Mouse (Mus musculus): ENCODE data around the gene Pip4k2c. TPM values are rescaled to one million over a fixed set of nuclear protein-coding genes. Genes with fewer than 3 reads are reported as not detected.

Gene Pip4k2c
- total RNA-seq, 2 experiments from 2014 or later, result 27.7 to 30.9 TPM

Other genes starting within 250 kb of the Pip4k2c start
- 100 to 1,000 TPM; 137 to 168 TPM for gene Ctdsp2, start 232.9 kb downstream of the Pip4k2c start, total RNA-seq (2021)
- 1 to 10 TPM in 1 of 2 experiments, under 1 TPM in 1; 0.72 to 2.1 TPM for gene Avil, start 210.9 kb downstream of the Pip4k2c start, total RNA-seq (2021)
- gene Tsfm, start 180.7 kb downstream of the Pip4k2c start, total RNA-seq (2021), result 10 to 100 TPM; 74.9 to 76.1 TPM
- 10 to 100 TPM; 14.9 to 17.6 TPM for gene Mettl1, start 170.2 kb downstream of the Pip4k2c start, total RNA-seq (2021)
- under 1 TPM; 0.24 to 0.42 TPM for gene Eef1akmt3, start 170.1 kb downstream of the Pip4k2c start, total RNA-seq (2021)
- gene Cyp27b1, start 163.3 kb downstream of the Pip4k2c start, total RNA-seq (2021), result under 1 TPM; 0.27 to 0.30 TPM
- 1 to 10 TPM; 6.5 to 6.9 TPM for gene March9, start 151.4 kb downstream of the Pip4k2c start, total RNA-seq (2021)
- gene Cdk4, start 148.1 kb downstream of the Pip4k2c start, total RNA-seq (2021), result 100 to 1,000 TPM; 267 to 302 TPM
- gene Tspan31, start 141.3 kb downstream of the Pip4k2c start, total RNA-seq (2021), result 10 to 100 TPM; 81.7 to 94.3 TPM
- gene Agap2, start 136.3 kb downstream of the Pip4k2c start, total RNA-seq (2021), result 1 to 10 TPM; 5.7 to 6.2 TPM
- gene Os9, start 90.5 kb downstream of the Pip4k2c start, total RNA-seq (2021), result 10 to 100 TPM; 82.0 to 88.6 TPM
- gene B4galnt1, start 46.4 kb downstream of the Pip4k2c start, total RNA-seq (2021), result 10 to 100 TPM; 12.7 to 16.3 TPM
- gene Slc26a10, start 30.9 kb downstream of the Pip4k2c start, total RNA-seq (2021), result 10 to 100 TPM in 1 of 2 experiments, 1 to 10 TPM in 1; 7.4 to 13.7 TPM
- gene Arhgef25, start 21.5 kb downstream of the Pip4k2c start, total RNA-seq (2021), result 10 to 100 TPM; 18.1 to 26.5 TPM
- gene Dtx3, start 15.9 kb downstream of the Pip4k2c start, total RNA-seq (2021), result 10 to 100 TPM; 48.3 to 69.4 TPM
- 10 to 100 TPM in 1 of 2 experiments, 1 to 10 TPM in 1; 7.4 to 16.9 TPM for gene Kif5a, start 51.8 kb upstream of the Pip4k2c start, total RNA-seq (2021)
- gene Dctn2, start 54.8 kb upstream of the Pip4k2c start, total RNA-seq (2021), result 100 to 1,000 TPM; 151 to 164 TPM
- gene Mbd6, start 77.4 kb upstream of the Pip4k2c start, total RNA-seq (2021), result 10 to 100 TPM; 42.9 to 66.4 TPM
- 10 to 100 TPM; 82.6 to 86.3 TPM for gene Mars, start 100.2 kb upstream of the Pip4k2c start, total RNA-seq (2021)
- gene Arhgap9, start 110.4 kb upstream of the Pip4k2c start, total RNA-seq (2021), result 1 to 10 TPM; 6.5 to 6.6 TPM
- gene Gli1, start 130.4 kb upstream of the Pip4k2c start, total RNA-seq (2021), result 1 to 10 TPM; 5.2 to 5.6 TPM
- 1 to 10 TPM; 1.2 to 6.6 TPM for gene Inhbe, start 142.8 kb upstream of the Pip4k2c start, total RNA-seq (2021)
- 10 to 100 TPM; 10.9 to 22.9 TPM for gene Inhbc, start 158.8 kb upstream of the Pip4k2c start, total RNA-seq (2021)
- gene R3hdm2, start 168.7 kb upstream of the Pip4k2c start, total RNA-seq (2021), result 100 to 1,000 TPM; 119 to 123 TPM